Mouse (Mus musculus) cerebellum, postnatal 10 days (tissue): Measurements from ENCODE around the gene Grik5.

Experiments
- DNase-seq, 2 experiments: peaks; one replicate each; pipeline ENCODE4 v3.0.0; 2021; ENCODE audit warnings: mixed read lengths in 2 of 2

Gene Grik5

GRCm38 (mm10) chr7:25030032-25030753 is 42.0 kb downstream of the Grik5 start:
- DNase-seq: peak; percentile 91 to 95

- DNase-seq: no peak
Measured at GRCm38 (mm10) chr7:25026452-25026851, 45.7 kb downstream of the Grik5 start.

- DNase-seq: peak; percentile 69
Measured at GRCm38 (mm10) chr7:25025855-25026439, 46.2 kb downstream of the Grik5 start.

GRCm38 (mm10) chr7:25011592-25011991 is 60.6 kb downstream of the Grik5 start:
- no peak for DNase-seq

- DNase-seq: peak; percentile 92 to 95
Measured at GRCm38 (mm10) chr7:25010090-25010913, 61.8 kb downstream of the Grik5 start.

GRCm38 (mm10) chr7:25009099-25009700 is 62.9 kb downstream of the Grik5 start:
- DNase-seq: peak; percentile 93 to 94

GRCm38 (mm10) chr7:25008635-25009034 is 63.5 kb downstream of the Grik5 start:
- DNase-seq: peak; percentile 86 to 90

- DNase-seq: peak; percentile 97
Measured at GRCm38 (mm10) chr7:25007609-25008374, 64.4 kb downstream of the Grik5 start.

- DNase-seq: no peak
Measured at GRCm38 (mm10) chr7:25006586-25007364, 65.4 kb downstream of the Grik5 start.

- peak in 1 of 2 experiments; percentile 43 for DNase-seq
Measured at GRCm38 (mm10) chr7:25006171-25006570, 66.0 kb downstream of the Grik5 start.

- DNase-seq: peak; percentile 95 to 97
Measured at GRCm38 (mm10) chr7:25005421-25006065, 66.6 kb downstream of the Grik5 start, which contains the start of gene Atp1a3. TSS of gene Atp1a3 (minus strand) at chr7:25005958.

- DNase-seq: peak; percentile 71
Measured at GRCm38 (mm10) chr7:25004806-25005205, 67.3 kb downstream of the Grik5 start.

GRCm38 (mm10) chr7:25003820-25004388 is 68.2 kb downstream of the Grik5 start:
- DNase-seq: peak; percentile 62 to 64

GRCm38 (mm10) chr7:25003291-25003690 is 68.9 kb downstream of the Grik5 start:
- peak; percentile 75 to 79 for DNase-seq

GRCm38 (mm10) chr7:25000711-25001110 is 71.4 kb downstream of the Grik5 start:
- peak in 1 of 2 experiments; percentile 7 for DNase-seq

GRCm38 (mm10) chr7:25000211-25000610 is 71.9 kb downstream of the Grik5 start:
- DNase-seq: no peak

- DNase-seq: no peak
Measured at GRCm38 (mm10) chr7:24993081-24993480, 79.1 kb downstream of the Grik5 start.

- DNase-seq: no peak
Measured at GRCm38 (mm10) chr7:24990478-24990877, 81.7 kb downstream of the Grik5 start.

- DNase-seq: no peak
Measured at GRCm38 (mm10) chr7:24987941-24988340, 84.2 kb downstream of the Grik5 start.

- DNase-seq: peak; percentile 56 to 67
Measured at GRCm38 (mm10) chr7:24985799-24986198, 86.3 kb downstream of the Grik5 start.
